Mouse (Mus musculus) gastrocnemius, adult 2 months (tissue): ENCODE measurements around the gene Dhcr24. TPM values are rescaled to one million over a fixed set of nuclear protein-coding genes. Genes with fewer than 3 reads are reported as not detected.
A peak's percentile ranks its signal among the peaks of the same experiment; 100 is the strongest.

Experiments used
- DNase-seq: peaks from one replicate; pipeline ENCODE4 v3.0.0; 2022
- H3K27ac ChIP-seq: fragments of 200-600 bp; 2 replicates; pipeline ENCODE4 v1.8.1; 2022; ENCODE audit warnings: mild to moderate bottlenecking
- H3K4me3 ChIP-seq: fragments of 200-600 bp; 2 replicates; pipeline ENCODE4 v1.8.1; 2022; ENCODE audit warnings: mild to moderate bottlenecking, moderate library complexity
- CTCF ChIP-seq: fragments of 200-600 bp; IDR thresholded peaks from 2 replicates; pipeline ENCODE4 v1.8.1; 2022; ENCODE audit warnings: antibody characterized with exemption, mild to moderate bottlenecking, moderate library complexity
- intact Hi-C: fragments of 180-260 bp; cut with DNase I; formaldehyde crosslinking; loops from one replicate; pipeline ENCODE4 v1.15.1; 2025
- total RNA-seq, 2 experiments: library from RNA; stranded (reverse); gene quantifications; 2 replicates each; pipeline ENCODE4 v1.2.3; 2021

Gene Dhcr24
- total RNA-seq, 2 experiments from 2014 or later = 1.5 to 4.7 TPM

- intact Hi-C loops = no loop called here
- DNase-seq = no peak
- H3K27ac ChIP-seq = no peak overlapping the region
- no peak for TF ChIP-seq CTCF
- H3K4me3 ChIP-seq = no peak overlapping the region
Observed at GRCm38 (mm10) chr4:106597741-106598140, 36.9 kb downstream of the Dhcr24 start.

DNA sequence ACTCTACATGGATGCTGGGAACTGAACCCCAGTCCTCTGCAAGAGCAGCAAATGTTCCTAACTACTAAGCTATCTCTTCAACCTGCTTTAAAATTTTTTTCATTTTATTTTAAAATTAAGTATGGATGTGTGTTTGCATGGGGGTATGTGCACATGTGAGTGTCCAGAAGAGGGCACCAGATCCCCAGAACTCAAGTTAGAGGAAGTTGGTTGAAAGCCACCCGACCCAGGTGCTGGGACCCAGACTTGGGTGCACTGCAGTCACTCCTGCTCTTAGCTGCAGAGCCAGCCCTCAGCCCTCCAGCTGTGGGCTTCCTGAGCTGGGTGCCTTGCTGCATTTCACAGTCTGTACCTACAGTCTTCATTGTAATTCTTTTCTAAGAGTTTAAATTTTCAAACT is 38.6 kb downstream of the Dhcr24 start:
- no peak for TF ChIP-seq CTCF
- intact Hi-C loops = no loop called here
- DNase-seq = no peak
- no peak overlapping the region for H3K27ac ChIP-seq
- no peak overlapping the region for H3K4me3 ChIP-seq

- intact Hi-C loops = no loop called here
- TF ChIP-seq CTCF = no peak
- no peak for DNase-seq
- peak overlapping the region; percentile 38; the same call in 1 of the 2 replicates for H3K27ac ChIP-seq
- no peak overlapping the region for H3K4me3 ChIP-seq
Observed at GRCm38 (mm10) chr4:106600770-106601169, 39.9 kb downstream of the Dhcr24 start.

DNA sequence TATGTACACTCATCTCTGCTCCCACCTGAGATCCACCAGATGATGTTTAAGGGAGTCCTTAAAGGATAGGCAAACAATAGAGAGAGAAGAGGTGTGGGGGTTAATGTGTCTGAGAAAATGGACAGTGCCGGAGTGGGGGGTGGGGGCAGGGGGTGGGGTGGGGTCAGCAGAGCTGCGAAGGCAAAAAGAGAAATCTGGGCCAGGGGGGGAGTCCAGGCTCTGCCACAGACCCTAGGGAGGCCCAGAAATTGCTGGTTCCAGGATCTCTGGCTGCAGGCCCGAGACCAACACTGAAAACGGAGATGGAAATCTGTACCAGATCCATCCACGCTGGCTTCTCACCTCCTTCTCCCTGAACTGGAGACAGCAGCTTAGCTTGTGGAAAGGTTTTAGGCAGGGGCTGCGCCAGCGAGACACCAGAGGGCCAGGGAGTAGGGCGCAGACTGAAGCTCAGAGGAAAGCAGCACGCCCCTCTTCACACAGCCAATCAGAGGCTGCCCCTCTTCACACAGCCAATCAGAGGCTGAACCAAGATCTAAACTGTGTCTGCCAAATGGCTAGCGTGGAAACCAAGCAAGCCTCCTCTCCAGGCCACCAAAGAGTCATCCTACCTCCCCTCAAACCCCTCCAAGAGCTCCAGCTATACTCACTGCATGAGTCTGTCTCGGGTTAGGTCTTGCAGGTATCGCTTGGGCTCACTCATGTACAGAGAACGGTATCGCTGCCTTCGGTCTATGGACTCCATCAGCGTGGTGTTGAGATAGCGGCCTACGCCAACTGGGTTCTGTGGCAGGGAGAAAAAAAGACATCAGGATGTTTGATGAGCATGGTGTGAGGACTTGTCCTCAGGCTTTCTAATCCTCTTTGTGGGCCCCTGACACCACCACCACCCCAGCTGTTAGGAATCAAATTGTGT is 46.1 kb downstream of the Dhcr24 start:
- no peak overlapping the region for H3K27ac ChIP-seq
- H3K4me3 ChIP-seq = no peak overlapping the region
- no peak for DNase-seq
- no peak for TF ChIP-seq CTCF
- intact Hi-C loops = no loop called here

DNA sequence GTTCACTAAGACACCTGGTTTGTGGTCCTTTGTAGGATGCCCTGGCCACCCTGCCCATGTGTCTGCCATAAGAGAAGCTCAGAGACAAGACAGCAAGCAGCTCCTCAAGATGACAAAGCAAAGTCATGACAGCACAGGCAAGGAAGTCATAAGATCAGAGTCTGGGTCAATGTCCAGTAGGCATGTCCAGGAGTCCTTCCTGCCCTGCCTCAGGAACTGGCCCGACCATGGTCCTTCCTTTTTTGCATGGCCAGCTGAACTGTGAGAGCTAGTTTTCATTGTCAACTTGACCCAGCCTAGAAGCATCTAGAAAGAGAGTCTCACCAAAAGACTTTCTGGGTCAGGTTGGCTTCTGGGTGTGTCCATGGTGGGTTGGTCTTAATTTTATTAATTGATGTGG is 47.1 kb downstream of the Dhcr24 start:
- no peak for DNase-seq
- intact Hi-C loops = no loop called here
- TF ChIP-seq CTCF = no peak
- Histone ChIP-seq H3K27ac (no peak overlapping the region), H3K4me3 (no peak overlapping the region)

DNA sequence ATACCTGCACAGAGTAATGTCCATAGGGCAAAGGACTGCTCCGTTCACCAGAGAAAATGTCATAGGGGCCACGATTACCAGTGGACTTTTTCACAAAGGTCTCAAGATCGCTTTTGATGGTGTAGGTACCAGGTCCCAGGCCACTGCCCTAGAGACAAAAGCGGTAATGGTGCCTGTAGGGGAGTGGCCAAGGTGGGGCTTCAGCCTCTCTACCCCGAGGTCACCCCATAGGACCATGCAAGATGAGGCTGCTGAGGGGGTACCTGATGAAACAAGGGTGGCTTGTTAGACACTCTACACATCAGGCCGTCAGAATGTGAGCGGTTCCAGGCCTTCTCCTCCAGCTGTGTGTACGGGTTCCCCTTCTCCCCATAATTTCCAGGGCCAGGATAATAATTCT is 52.3 kb downstream of the Dhcr24 start:
- Histone ChIP-seq H3K4me3 (no peak overlapping the region), H3K27ac (no peak overlapping the region)

DNA sequence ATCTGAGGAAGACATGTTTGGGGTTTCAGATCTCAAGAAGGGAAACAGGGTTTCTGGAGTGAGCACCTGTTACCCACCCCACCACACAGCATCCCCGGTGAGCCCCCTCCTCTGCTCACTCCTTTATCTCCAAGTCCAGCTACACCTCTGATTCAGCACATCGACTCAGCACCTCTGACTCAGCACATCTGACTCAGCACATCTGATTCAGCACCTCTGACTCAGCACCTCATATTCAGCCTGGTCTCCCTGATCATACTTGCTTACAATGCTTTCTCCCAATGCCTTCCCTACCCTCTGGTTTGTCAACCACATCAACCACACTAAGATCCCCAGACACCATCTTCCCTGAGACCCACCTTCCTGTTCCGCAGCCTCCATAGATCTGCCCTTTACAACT is 52.7 kb downstream of the Dhcr24 start:
- TF ChIP-seq CTCF = no peak
- Histone ChIP-seq H3K27ac (no peak overlapping the region), H3K4me3 (no peak overlapping the region)
- intact Hi-C loops = no loop called here
- no peak for DNase-seq

More for the DNA sequence above, 52.3 kb downstream of the Dhcr24 start:
- no peak for DNase-seq
- TF ChIP-seq CTCF = no peak
- intact Hi-C loops = no loop called here

DNA sequence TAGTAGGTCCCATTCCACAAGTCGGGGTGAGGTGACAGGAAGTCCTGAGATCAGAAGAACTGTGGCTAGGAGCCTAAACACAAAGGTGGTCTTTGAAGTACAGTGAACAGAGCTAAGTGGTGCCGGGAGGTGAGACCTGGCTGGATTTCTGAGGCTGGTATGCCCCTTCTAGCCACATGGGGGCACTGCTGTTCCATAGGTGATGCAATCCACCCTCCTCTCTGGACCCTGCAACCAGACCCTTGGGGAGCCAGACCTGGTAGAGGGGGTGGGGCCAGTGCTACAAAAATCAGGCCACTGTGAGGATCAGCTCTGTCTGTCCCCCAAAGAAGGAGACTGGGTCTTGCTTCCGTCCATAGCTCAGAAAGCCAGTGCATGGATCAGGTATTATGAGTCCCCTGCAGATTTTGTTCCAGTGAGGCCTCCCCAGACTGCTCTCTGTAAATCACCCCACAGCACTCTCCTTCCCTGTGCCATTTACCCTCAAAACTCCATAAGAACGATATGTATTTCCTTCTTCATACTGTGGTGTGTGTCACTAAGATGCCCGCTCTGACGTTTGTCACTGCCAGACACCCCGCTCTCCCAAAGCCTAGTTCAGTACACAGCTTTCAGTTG is 53.5 kb downstream of the Dhcr24 start:
- intact Hi-C loops = loop anchor here (1.0 kb wide), 1 partner anchor 94 kb away; no protein-coding TSS in a partner anchor
- DNase-seq = peak; percentile 66
- H3K4me3 ChIP-seq = no peak overlapping the region
- H3K27ac ChIP-seq = no peak overlapping the region
- TF ChIP-seq CTCF = peak; percentile 95

GRCm38 (mm10) chr4:106614881-106615280 is 54.0 kb downstream of the Dhcr24 start:
- H3K27ac ChIP-seq = no peak overlapping the region
- DNase-seq = no peak
- no peak overlapping the region for H3K4me3 ChIP-seq
- TF ChIP-seq CTCF = no peak
- intact Hi-C loops = loop anchor here (1.0 kb wide), 1 partner anchor 93 kb away; no protein-coding TSS in a partner anchor

GRCm38 (mm10) chr4:106615637-106616036 is 54.8 kb downstream of the Dhcr24 start:
- intact Hi-C loops = no loop called here

GRCm38 (mm10) chr4:106617056-106617455 is 56.2 kb downstream of the Dhcr24 start, which contains the start of gene Lexm:
Gene Lexm (minus strand): TSS chr4:106617241.
- H3K27ac ChIP-seq = no peak within 1 kb of the TSS
- TF ChIP-seq CTCF = no peak
- H3K4me3 ChIP-seq = no peak within 1 kb of the TSS; the same call in 1 of the 2 replicates
- intact Hi-C loops = no loop called here
- DNase-seq = no peak

More at GRCm38 (mm10) chr4:106615637-106616036, 54.8 kb downstream of the Dhcr24 start:
- Histone ChIP-seq H3K27ac (no peak overlapping the region), H3K4me3 (no peak overlapping the region)
- no peak for DNase-seq
- no peak for TF ChIP-seq CTCF

- H3K27ac ChIP-seq = no peak overlapping the region
- no peak for DNase-seq
- no peak overlapping the region for H3K4me3 ChIP-seq
- no peak for TF ChIP-seq CTCF
- intact Hi-C loops = no loop called here
Observed at GRCm38 (mm10) chr4:106618898-106619297, 58.1 kb downstream of the Dhcr24 start.

DNA sequence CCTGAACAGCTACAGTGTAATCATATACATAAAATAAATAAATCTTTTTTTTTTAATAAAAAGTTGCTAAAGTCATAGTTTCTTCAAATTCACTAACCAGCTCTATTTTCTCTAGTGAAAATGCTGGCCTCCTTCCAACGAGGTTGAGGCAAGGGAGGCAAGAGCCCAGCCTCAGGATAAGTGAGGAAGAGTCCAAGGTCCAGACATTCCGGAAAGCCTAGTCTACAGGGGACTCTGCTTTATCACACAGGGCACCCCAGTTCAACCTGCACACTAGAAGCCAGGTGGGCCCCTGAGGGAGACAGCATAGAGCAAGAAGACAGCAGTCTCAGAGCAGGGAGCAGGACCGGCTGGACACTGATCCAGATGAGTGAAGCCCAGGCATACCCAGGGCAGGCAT is 60.6 kb downstream of the Dhcr24 start:
- H3K4me3 ChIP-seq = no peak overlapping the region
- no peak for TF ChIP-seq CTCF
- intact Hi-C loops = no loop called here
- no peak for DNase-seq
- H3K27ac ChIP-seq = no peak overlapping the region
